Mouse (Mus musculus) c-Kit-positive CD71-negative TER-119-negative erythroid progenitor cells, embryonic 14.5 days (primary cell): ENCODE results near the gene Dennd1b.

ENCODE experiments used
- DNase-seq: peaks from one replicate; pipeline ENCODE4 v3.0.0-alpha.2; 2013; ENCODE audit warnings: low read depth

The Dennd1b gene

DNA sequence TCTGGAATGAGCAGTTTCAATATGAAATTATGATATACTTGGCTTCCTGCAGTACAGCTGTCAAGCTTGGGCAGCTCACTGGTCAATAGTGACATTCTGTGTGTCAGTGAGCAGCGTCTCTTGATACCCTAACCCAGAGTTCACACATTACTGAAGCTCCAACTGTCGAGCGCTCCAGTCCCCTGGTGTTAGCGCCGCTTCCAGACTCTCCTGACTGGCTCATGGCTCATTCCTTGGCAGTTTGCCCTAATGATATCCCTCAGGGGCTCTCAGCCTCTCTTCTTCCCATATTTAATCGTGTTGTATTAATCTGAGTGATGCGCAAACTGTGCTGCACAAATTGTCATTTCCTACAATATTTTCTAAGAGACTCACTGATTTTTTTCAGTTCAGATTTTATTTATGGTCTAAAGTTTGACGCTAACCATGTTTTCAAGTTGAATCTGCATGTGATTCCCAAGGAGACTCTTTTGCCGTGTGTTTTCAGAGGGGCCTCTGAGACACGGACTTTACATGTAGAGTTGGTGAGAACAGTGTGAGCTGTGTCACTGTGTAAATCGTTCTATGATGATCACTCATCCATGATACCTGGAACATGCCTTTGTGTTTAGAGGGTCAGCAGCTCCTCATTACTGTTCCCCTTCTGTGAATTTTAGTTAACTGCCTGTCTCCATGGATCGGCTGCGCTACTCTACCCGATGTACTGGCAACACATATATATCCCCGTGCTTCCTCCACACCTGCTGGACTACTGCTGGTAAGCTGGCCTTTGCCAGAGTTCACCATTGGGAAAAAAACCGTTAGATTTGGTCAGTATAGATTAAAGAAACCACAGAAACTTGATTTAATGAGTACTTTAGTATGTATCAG lies 117.5 kb downstream of the Dennd1b start:
- no peak for DNase-seq

DNA sequence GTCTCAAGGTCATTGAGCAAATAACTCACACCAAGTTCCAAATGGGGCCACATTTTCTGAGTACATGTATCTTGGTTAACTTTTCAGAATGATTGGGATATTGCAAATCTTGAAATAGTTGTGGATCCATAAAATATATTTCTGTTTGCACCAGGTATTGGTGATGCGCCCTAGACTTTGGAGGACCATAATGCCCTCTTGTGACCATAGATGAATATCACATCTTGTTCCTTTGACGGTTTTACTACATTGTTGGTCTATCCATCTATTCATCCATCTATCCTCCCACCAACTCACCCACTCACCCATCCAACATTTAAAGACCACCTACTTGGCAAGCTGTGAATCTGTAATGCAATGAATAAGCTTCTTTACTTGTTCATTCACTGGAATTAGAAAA lies 120.1 kb downstream of the Dennd1b start:
- no peak for DNase-seq

GRCm38 (mm10) chr1:139087564-139087963 lies 124.3 kb downstream of the Dennd1b start:
- DNase-seq = no peak

DNA sequence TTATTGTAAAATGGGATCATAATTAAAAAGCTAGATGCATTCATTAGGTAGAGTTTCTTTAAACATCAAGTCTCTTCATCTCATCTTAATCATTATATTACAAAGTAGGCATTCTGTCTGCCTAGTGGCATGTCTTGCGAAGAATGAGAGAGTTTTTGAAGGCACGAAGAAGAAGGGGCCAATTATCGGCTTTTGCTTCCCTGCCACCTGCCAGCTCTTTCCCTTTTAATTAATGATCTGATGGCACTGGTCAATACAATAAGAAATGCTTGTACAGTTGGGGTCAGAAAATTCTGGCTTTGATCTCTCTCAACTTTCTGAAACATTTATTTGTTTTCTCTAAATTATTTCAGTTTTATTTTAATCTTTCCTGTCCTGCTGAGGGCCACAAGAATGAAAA lies 127.5 kb downstream of the Dennd1b start:
- no peak for DNase-seq

GRCm38 (mm10) chr1:139091701-139092100 lies 128.5 kb downstream of the Dennd1b start:
- no peak for DNase-seq

GRCm38 (mm10) chr1:139092144-139092543 lies 128.9 kb downstream of the Dennd1b start:
- DNase-seq = no peak

DNA sequence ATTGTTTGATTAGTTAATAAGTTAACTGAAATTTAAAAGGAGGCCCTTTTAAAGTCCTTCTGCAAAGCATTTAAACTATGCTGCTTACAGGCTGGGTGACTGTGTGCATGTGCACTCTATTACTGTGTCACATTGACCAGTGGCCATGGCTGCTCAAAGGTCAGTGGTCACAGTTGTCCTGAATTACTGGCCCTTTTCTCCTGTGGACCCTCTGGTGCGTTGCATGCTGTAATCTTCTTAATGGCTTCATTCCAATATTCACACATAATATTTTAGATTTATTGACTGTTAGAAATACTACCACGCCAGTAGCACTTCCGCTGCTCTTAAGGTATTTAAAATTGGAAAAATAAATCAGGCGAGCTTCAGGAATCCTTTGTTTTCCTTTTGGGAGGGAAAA lies 129.5 kb downstream of the Dennd1b start:
- DNase-seq = no peak

DNA sequence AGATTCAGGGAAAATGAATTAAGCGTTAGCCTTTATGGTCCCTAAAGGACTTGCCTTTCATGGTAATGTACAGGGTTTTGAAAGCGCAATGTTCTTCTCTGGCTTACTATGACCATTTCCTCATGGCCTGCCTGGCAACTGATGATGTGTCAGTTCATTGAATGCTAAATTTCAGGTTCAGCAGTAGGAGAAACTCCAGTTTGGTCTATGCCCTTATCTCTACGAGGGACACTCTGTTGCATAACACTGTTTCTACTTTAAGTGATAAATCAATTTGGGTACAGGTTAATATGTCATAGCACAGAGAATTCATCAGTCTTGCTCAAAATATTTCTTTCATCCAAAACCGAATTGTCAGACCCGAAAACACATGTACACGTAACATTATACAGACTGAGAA lies 133.1 kb downstream of the Dennd1b start:
- DNase-seq = no peak

DNA sequence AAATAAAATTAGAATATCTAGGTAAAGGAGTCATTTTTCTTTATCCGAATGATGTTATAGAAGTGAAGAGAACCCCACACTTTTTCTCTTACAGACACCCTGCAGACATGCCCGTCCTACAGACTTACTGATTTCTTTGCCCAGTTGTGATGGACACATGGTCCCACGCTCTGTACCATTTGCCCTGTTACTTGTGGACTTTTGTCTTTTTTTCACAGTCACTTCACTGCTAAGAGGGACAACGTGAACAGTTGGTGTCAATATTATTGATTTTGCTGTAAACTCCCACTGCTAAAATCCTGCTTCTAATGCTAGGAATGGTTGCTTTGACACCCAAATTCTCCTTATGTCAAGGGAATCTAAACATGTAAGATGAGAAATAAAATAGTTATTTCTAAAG lies 134.9 kb downstream of the Dennd1b start:
- DNase-seq = no peak

GRCm38 (mm10) chr1:139101725-139102124 lies 138.5 kb downstream of the Dennd1b start:
- no peak for DNase-seq

DNA sequence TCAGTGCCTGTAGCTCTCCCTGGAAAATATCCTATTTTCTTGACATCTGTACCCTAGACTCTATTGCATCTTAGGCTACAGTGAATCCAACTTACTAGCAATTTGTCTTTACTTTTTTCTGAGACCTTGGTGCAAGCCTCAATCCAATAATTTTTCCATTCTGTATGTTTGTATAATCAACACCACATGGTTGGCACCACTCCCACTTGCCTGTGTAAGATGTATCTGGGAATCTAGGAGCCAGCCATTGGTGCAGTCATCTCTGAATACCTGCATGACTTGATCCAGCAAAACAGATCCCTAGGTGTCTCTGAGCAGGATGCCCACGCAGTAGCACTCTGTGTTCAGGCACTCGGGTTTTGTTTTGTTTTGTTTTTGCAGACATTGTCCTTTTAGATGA lies 145.0 kb downstream of the Dennd1b start:
- DNase-seq = no peak

- DNase-seq = no peak
Observed at GRCm38 (mm10) chr1:139122626-139123025, 159.4 kb downstream of the Dennd1b start.

DNA sequence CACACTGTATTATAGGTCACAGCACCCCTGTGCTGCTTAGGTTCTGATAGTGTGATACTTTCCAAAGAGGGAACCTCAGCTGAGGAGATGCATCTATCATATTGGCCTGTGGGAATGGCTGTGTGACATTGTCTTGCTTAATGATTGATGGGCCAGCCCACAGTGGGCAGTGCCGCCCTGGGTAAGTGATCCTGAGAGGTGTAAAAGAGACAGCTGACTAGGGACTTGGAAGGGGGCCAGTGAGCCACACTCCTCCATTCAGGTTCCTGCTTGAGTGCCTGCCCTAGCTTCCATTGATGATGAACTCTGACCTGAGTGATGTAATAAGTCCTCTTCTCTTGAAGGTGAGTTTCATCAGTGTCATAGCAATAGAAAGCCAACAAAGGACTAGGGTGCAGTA lies 176.4 kb downstream of the Dennd1b start:
- DNase-seq = no peak

DNA sequence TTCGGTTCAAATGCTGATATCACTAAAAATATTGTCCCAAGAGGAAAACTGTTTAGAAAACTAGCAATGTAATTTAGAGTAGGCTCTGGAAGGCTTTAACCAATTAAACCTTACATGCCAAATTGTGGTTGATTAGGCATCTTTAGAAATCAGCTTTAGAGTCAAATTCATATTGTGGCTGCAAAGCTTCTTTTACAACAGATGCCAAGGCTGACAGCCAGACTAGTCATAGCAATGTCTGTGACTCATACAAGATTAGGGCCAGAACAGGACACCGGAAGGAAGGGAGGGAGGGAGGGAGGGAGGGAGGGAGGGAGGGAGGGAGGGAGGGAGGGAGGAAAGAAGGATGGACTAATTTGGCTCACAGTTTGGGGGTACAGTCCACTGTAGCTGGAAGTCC lies 182.3 kb downstream of the Dennd1b start:
- DNase-seq = no peak

DNA sequence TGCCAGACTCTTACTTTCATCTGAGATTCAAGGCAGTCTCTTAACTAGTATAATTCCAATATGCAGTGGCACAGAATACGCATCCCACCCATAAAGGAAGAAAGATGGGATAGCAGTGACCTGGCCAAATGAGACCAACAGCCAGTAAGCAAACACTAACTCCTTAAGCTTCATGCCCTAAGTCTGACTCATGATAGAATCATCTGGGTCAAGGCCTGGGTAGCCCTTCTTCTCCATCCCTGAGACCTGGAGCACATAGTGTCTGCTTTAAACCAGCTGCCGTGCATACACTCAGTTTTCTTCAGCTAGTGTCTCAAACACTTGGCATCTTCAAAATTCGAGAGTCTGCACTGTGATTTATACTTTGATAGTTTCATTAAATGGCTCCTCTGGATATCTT lies 183.1 kb downstream of the Dennd1b start:
- DNase-seq = no peak

- no peak for DNase-seq
Observed at GRCm38 (mm10) chr1:139153006-139153405, 189.8 kb downstream of the Dennd1b start.

DNA sequence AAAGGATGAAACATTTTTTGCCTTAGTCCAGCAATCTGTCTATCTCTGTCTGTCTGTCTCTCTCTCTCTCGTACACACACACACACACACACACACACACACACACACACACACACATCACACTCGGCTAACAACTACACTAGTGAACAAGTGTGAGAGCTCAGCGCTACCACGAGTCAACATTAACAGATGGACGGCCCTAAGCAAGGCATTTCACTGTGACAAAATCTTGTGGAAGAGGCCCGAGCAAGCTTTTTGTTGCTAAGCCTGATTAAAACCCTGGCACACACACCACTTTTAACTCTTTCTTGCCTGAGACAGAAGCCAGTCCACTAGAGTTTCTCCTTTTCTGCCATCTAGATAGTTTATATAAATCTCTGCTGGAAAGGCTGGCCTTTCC lies 190.3 kb downstream of the Dennd1b start:
- no peak for DNase-seq

DNA sequence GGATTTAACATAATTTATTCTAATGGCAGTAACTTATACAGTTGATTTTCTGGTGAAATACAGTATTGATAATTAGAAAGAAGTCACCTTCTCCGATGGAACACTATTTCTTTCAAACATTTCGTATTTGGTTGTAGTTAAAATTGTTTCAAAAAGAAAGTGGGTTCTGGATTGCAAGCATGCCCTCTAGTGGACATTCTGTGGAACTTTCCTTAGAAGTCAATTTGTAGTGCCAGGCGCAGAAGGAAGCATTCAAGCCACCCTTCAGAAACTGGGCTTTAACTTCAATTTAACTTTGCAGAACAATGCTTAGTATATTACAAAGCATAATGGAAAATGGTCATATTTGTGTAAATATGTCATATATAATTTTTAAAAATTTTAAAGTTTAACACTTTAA lies 193.2 kb downstream of the Dennd1b start:
- peak; percentile 24 for DNase-seq

GRCm38 (mm10) chr1:139161619-139162018 lies 198.4 kb downstream of the Dennd1b start:
- DNase-seq = peak; percentile 10

DNA sequence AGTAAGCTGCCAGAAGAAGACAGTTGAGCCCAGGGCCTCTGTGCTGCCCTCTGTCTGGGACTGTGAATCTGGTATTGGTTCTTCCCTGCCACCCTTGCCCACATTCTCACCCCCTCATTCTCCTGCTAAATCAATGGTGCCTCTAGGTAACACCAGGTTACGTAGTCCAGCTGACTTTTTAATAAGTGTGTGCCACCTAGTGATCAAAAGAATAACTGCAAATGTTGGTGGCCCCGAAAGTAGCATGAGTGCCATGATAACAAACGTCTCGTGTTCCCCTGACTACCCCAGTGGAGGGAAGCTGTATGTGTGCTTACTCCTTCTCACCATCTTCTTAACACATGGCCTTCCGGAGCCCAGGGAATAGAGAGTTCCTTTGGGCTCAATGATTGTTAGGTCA lies 199.6 kb downstream of the Dennd1b start:
- DNase-seq = peak; percentile 42

DNA sequence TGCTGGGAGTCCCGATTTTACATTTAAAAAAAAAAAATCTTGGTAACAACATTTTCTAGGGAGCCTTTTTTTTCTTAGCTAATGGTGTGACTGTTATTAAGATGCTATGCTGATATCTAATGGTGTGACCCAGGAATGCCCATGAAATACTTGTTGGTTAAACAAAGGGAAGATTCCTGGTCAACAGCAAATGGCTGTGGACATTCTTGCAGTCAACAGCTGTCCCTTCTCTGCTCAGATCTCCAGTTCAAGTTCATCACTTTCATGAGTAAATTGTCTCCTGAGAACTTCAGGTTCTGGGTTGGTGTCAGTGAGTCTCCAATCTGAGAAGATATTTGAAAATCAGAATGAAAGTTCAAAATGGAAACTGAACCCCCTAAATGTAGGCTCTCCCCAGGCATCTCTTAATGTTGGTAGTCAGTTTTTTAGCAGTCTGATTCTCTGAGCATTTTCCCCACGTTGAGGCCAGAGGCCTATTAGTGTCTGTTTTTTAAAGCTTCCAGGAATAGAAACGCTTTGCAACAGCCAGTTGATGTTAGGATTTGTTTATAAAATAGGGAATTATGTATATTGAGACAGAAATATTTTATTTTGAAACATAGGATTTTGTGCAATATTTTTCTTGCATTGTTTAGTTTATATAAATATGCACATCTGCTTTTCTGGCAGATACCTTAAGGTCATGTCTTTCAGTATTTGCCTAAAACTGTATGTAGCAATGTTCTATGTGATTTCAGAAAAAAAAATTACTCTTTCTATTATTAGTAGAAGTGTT lies 211.0 kb downstream of the Dennd1b start:
- no peak for DNase-seq

GRCm38 (mm10) chr1:139179707-139180106 lies 216.5 kb downstream of the Dennd1b start:
- DNase-seq = no peak

GRCm38 (mm10) chr1:139180481-139181149 lies 217.4 kb downstream of the Dennd1b start:
- DNase-seq = no peak
